In genomic region chr11:102539690-102540089, GRCm38 (mm10) we compare ENCODE assay signal across 23 mouse cellular contexts. TPM values are rescaled to one million over a fixed set of nuclear protein-coding genes. Genes with fewer than 3 reads are reported as not detected.
"Had no signal": no experiment of that assay in that cellular context is flagged by ENCODE, and none has a peak within 500 bp of the region (broad histone marks: within the 10 kb centered on the region; RNA-seq: fewer than 3 reads in every experiment).

No protein-coding gene starts in this region.

- H3K9ac ChIP-seq: liver, postnatal 0 days; lung, embryonic 15.5 days; neural tube, embryonic 13.5 days; neural tube, embryonic 15.5 days had no signal

- H3K9me3 ChIP-seq: lung, embryonic 15.5 days; megakaryocyte, embryonic 14.5 days; neural tube, embryonic 13.5 days; neural tube, embryonic 15.5 days had no signal

- H3K27me3 ChIP-seq: lung, embryonic 15.5 days; megakaryocyte, embryonic 14.5 days; neural tube, embryonic 13.5 days; neural tube, embryonic 15.5 days had no signal

- H3K4me2 ChIP-seq: lung, embryonic 15.5 days; midbrain, embryonic 11.5 days; neural tube, embryonic 13.5 days; neural tube, embryonic 15.5 days had no signal

- DNase-seq: liver, postnatal 0 days; lung, adult 2 months; lung, postnatal 14 days; lung, postnatal 36 days; midbrain, embryonic 14.5 days; retina, postnatal 1 day; right cerebral cortex, adult 18-20 months; right cerebral cortex, postnatal 25 days; right cerebral cortex, postnatal 4 days; spleen, adult 18-20 months; thymus, adult 18-20 months; thymus, postnatal 14 days; thymus, postnatal 36 days had no signal

- ATAC-seq: liver, postnatal 0 days; lung, postnatal 0 days; midbrain, embryonic 16.5 days had no signal

- H3K4me1 ChIP-seq: lung, embryonic 15.5 days had no signal

- H3K27ac ChIP-seq: lung, embryonic 15.5 days; macrophage; neural tube, embryonic 13.5 days; neural tube, embryonic 15.5 days had no signal

- H3K4me3 ChIP-seq: lung, embryonic 15.5 days; megakaryocyte, embryonic 14.5 days; myocyte; neural tube, embryonic 13.5 days; neural tube, embryonic 15.5 days had no signal

RNA-seq across cellular contexts. Expression of gene Gm11627, which starts 39.6 kb away (rescaled TPM):
- total RNA-seq: megakaryocyte progenitor cell, adult 5-6 weeks had no signal
- polyA plus RNA-seq: liver, postnatal 0 days; macrophage had no signal
